Mouse (Mus musculus): ENCODE measurements at regions not wholly inside any gene's neighbourhood (a gene's known extent, or its start where the extent isn't known, plus 50 kb on each side); places are given as distances from the start of the nearest gene placed in this dataset.

- TF ChIP-seq POLR2A (IDR thresholded peaks at IDR 0.05; ENCODE audit: control insufficient read depth, low read depth, low read length) (no peak), CTCF (IDR thresholded peaks at IDR 0.05; ENCODE audit: control insufficient read depth, insufficient read depth, insufficient replicate concordance, low read depth, low read length) (no peak)
These were observed 243.8 kb upstream of the Rora start for GRCm38 (mm10) chr9:68409786-68410185.

Measured in testis, adult 2 months (tissue).